Mouse (Mus musculus): ENCODE measurements around the gene V1rd19.

DNA sequence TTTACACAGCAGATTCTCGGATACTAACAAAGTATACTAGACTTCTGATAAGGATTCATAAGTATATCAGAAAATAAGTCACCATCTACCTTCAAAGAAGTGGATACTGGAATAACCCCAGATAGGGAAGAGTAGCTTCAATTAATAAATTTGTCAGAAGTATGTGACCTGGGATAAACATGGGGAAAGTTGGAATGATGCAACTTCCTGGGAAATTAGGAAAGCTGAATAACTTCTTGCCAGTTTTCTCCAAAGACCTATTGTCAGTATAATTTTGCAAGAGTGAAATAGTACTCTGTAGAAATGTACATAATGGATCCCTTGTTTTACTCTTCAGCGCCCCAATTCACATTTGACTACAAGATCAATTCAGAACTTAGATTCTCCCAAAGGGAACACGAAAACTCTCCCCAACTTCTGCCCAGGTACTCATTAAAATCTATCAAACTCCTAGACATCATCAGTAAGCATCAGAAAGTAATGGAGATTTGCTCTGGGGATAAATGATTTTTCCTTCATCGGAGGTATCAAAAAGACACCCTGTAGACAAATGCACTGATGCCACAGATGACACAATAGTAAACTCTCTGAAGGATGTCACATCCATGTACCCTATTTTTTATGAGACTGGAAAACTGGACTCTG is 51.3 kb downstream of the V1rd19 start, which contains the start of gene Vmn1r183:
- TF ChIP-seq CTCF (IDR thresholded peaks at IDR 0.05; ENCODE audit: control insufficient read depth, insufficient read depth, insufficient replicate concordance, low read depth, low read length) (no peak), POLR2A (IDR thresholded peaks at IDR 0.05; ENCODE audit: control insufficient read depth, low read depth, low read length) (no peak)
